Mouse (Mus musculus): ENCODE measurements around the gene Spdye4c. TPM values are rescaled to one million over a fixed set of nuclear protein-coding genes. Genes with fewer than 3 reads are reported as not detected.

Spdye4c gene
- total RNA-seq, 2 experiments from 2014 or later, result not detected

DNA sequence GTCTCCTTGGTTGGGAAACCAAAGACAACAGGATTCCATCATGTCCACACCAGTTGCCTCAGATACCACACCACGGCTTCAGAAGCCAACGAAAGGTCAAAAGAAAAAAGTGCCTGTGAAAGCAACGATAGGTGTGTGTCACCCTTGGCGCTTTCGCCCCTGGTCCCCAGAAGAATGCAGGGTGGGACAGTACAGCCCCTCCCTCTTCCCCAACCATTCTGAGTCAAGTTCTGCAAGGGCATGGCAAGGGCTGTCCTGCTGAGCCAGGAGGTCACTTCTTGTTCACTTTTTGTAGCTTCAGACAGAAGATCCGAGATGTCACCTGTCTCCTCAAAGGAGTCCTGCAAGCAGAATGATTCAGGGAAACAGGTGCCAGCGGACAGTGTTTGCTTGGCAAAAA, 1.3 kb downstream of the Spdye4c start:
- ATAC-seq (replicated peaks; ENCODE audit: poor library complexity), result no peak

DNA sequence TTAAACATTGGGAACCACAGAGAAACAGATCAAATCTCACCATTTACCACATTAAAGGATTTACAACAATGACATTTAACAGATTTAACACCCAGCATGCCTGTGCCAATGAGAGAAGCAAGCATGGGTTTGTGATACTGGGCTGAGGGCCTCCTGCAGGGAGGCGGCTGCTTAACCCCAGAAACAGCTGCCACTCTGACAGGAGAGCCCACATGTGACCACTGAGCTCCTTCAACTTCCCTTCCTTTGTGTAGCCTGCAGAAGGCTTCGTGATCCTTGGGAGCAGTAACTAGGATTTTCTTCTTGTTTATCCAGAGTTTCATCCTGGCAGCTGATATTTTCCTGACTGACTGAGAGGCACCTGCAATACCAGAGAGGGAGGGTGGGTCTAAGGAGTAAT, 10.5 kb downstream of the Spdye4c start:
- ATAC-seq (replicated peaks; ENCODE audit: poor library complexity), result no peak

- ATAC-seq (replicated peaks; ENCODE audit: poor library complexity), result no peak
These were observed 18.3 kb downstream of the Spdye4c start for GRCm38 (mm10) chr2:128609286-128609685.

DNA sequence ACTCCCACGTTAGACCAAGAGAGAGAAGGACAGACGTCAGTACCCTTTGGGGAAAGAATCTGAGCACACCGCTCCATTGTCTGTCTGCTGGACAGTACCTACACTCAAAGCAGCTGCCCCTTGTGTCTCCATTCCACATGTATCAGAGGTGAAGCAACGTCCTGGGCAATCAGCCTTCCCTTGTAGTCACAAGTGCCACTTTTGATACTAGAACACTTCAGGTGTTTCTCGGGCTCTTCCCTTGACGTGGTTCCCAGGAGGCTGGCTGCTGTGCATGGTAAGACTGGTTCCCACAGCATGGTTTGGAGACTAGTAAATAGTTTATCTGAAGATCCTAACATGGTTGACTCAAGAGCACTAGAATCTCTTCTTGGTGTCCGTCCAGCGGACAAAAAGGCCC, 20.2 kb downstream of the Spdye4c start:
- no peak for ATAC-seq (replicated peaks; ENCODE audit: poor library complexity)

GRCm38 (mm10) chr2:128612275-128612674, 21.3 kb downstream of the Spdye4c start:
- no peak for ATAC-seq (replicated peaks; ENCODE audit: poor library complexity)

GRCm38 (mm10) chr2:128613365-128613764, 22.4 kb downstream of the Spdye4c start:
- ATAC-seq (replicated peaks; ENCODE audit: poor library complexity), result no peak

- no peak for ATAC-seq (replicated peaks; ENCODE audit: poor library complexity)
These were observed 24.4 kb downstream of the Spdye4c start for GRCm38 (mm10) chr2:128615366-128615765.

- ATAC-seq (replicated peaks; ENCODE audit: poor library complexity), result no peak
These were observed 29.6 kb downstream of the Spdye4c start for GRCm38 (mm10) chr2:128620578-128620977.

Other genes starting within 250 kb of the Spdye4c start
- 101 and 121 TPM in 2 replicates for gene Anapc1, start 96.2 kb downstream of the Spdye4c start, total RNA-seq (2015)
- 99.2 and 116 TPM in 2 replicates for gene Anapc1, start 96.2 kb downstream of the Spdye4c start, total RNA-seq (2017)
- 0.10 TPM in 1 of 2 replicates, not detected in the other for gene Mertk, start 107.7 kb downstream of the Spdye4c start, total RNA-seq (2015)
- 0.03 TPM in 1 of 2 replicates, not detected in the other for gene Mertk, start 107.7 kb downstream of the Spdye4c start, total RNA-seq (2017)
- gene Tmem87b, start 226.9 kb downstream of the Spdye4c start, total RNA-seq (2015), result 10.1 and 10.4 TPM in 2 replicates
- gene Tmem87b, start 226.9 kb downstream of the Spdye4c start, total RNA-seq (2017), result 19.4 and 24.2 TPM in 2 replicates